Mouse (Mus musculus) layer of hippocampus, adult 9-11 months (tissue): Measurements from ENCODE around the gene Jak2.

Experiments used
- DNase-seq: peaks from one replicate; pipeline ENCODE4 v3.0.0; 2022

Gene Jak2

GRCm38 (mm10) chr19:29253728-29254127, 2.1 kb downstream of the Jak2 start:
- peak; percentile 80 for DNase-seq

GRCm38 (mm10) chr19:29254671-29255070, 3.0 kb downstream of the Jak2 start:
- no peak for DNase-seq

GRCm38 (mm10) chr19:29255327-29256027, 3.8 kb downstream of the Jak2 start:
- DNase-seq, result peak; percentile 66

DNA sequence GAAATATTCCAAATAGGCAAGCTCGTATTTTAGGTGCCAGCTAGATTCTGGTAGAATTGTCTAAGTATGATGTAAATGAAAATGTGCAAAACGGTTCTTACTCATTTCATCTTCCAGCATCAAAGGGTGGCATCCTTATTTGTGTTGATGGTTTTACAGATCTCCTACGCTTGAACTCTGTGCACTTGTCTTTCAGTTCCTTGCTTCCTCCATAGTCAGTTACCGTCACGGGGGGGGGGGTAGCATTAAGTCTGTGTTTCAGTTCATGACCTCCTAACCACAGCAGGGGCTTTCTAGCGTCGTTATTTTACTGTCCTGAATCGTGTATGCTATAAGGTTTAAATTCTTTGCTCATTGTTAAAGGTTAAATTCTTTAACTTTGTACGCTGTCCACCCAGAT, 10.0 kb downstream of the Jak2 start:
- DNase-seq, result no peak

GRCm38 (mm10) chr19:29263492-29263891, 11.9 kb downstream of the Jak2 start:
- no peak for DNase-seq

- peak; percentile 81 for DNase-seq
Observed at GRCm38 (mm10) chr19:29265538-29265937, 13.9 kb downstream of the Jak2 start.

GRCm38 (mm10) chr19:29267075-29267868, 15.6 kb downstream of the Jak2 start:
- no peak for DNase-seq

DNA sequence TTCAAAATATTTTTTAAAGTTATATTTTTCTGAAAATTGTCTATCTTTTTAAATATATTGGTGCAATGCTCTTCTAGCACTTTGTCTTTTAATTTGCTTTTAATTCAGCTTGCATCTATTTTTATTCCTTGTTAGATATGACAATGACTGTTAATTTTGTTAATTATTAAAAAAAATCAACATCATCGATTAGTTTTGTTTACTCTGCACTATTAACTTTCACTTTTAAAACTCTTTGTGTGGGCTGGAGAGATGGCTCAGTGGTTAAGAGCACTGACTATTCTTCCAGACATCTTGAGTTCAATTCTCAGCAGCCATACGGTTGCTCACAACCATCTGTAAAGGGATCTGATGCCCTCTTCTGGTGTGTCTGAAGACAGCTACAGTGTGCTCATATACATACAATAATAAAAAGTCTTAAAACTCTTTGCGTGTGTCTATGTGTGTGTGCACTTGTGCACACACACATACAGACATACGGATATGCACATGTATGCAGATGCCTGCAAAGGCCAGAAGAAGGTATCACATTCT, 17.2 kb downstream of the Jak2 start:
- no peak for DNase-seq

DNA sequence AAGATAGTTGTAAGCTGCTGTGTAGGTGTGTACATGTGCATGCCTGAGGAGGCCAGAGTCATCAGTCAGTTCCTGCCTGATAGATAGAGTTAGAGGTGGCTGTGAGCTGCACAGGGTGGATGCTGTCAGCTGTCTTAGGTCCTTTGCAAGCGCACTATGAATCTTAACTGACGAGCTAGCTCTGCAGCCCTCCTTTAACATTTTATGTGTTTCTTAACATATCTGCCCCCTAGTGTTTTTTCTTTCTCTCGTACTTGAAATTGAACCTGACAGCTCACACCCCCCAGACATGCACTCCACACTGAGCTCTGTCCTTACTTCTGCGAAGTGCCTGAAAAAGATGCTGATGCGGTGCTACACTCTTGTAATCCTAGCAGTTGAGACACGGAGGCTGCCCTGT, 18.6 kb downstream of the Jak2 start:
- no peak for DNase-seq

DNA sequence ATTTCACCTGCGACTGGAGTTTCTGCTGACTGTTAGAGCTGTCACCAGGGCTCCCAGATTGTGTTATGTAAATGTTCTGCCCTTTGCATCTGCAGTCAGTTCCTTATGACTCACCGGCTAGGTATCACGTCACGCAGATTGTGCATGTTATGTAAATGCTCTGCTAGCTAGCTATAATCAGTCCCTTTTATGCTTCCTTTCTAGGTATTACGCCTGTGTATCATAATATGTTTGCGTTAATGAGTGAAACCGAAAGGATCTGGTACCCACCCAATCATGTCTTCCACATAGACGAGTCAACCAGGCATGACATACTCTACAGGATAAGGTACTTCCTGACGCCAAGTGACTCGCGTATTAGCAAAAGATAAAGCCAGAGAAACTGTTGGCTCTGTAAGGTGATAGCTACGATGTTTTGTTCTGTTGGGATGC, 19.5 kb downstream of the Jak2 start:
- DNase-seq, result peak; percentile 65

DNA sequence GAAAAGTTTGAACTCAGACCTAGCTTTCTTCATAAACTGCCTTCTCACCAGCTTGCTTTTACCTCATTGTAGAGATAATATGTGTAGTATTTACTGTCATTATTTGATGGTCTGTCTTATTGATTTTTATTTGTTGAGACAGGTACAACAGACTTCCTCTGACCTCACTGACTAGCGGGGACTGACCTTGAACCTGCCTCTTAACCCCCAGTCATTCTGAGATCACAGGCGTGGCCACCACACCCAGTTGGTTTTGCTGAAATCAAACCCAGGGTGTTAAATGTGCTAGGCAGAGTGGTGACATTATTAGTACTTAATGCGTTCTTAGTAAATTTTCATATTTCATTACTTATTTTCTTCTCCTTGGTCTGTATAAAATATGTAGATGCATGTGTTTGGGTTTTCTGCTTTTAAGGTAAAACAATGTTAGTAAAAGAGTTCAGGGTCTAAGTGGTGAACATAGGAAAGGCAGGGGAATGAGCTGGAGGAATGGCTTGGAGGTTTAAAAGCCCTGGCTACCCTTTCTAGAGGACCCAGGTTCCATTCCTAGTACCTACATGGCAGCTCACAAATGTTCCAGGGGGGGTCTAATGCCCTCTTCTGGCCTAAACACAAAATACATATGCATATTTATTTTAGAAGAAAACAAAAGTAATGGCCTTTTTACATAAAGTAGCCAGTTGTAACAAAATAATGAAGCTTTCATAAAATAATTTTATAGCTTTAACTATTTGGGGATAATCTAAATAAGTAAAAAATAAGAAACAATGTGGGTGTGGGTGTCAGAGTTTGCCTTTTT, 20.6 kb downstream of the Jak2 start:
- no peak for DNase-seq

GRCm38 (mm10) chr19:29276414-29276813, 24.8 kb downstream of the Jak2 start:
- DNase-seq, result no peak

DNA sequence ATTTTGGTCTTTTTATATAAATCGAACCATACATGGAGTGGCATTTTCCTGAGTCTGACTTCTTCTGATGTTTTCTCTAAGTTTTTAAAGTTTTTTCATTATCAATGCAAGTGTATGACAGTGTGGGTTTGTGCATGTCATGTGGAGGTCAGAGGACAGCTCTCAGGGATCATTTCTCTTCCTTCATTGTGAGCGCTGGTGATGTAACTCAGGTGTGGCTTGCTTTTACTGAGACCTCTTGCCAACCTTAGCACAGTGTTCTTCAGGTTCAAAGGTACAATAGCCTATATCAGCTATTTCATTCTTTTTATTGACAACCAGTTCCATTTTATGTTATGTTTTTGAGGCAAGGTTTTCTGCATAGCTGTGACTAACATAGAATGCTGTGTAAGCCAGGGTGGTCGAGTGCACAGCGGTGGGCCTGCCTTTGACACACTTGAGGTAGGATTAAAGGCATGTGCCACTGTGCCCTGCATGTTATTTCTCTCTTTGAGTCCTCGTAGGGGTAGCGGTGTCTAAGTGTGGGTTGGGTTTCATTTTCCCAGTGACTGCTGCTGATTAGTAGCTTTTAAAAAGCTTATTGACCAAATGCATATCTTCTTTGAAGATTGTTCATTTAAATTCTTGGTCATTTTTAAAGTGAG, 27.4 kb downstream of the Jak2 start:
- DNase-seq, result no peak

- DNase-seq, result no peak
Observed at GRCm38 (mm10) chr19:29285451-29285869, 33.8 kb downstream of the Jak2 start.

- DNase-seq, result no peak
Observed at GRCm38 (mm10) chr19:29287863-29288262, 36.2 kb downstream of the Jak2 start.

DNA sequence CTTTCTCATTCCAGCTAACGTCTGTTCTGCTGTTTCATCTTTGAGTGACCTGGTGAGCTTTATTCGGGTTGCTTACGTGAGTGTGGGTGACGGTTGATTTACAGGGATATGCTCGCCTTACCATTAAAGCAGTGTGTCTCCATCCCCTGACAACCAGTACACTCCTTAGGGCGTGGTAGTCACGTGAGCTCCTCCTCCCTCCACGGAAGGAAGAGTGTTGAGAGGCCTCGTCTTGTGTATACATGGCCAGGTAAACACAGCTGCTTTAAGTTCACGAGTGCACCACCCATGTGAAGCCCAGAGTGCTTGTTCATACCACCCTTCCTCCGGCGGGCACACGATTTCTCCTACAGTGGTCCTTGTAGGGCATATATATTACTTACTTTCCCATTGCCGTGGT, 39.9 kb downstream of the Jak2 start:
- DNase-seq, result no peak

DNA sequence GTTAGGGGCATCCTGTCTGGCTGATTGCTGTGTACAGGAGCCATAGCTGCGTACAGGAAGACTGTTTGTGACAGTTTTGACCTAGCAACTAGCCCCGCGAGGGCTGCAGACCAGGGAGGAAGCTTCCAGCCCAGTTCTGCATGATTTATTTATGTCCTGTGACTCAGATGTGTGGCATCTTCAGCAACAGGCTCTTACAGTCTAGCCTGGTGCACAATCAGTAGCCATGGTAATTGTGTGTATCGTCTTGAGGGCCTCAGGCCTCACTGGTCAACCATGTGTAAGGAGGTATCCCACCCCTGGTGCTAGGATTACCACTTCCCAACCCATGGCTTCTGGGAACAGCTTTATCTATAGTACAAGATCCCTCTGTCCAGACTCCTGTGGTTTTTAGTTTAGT, 40.9 kb downstream of the Jak2 start:
- DNase-seq, result no peak

- no peak for DNase-seq
Observed at GRCm38 (mm10) chr19:29294756-29295155, 43.1 kb downstream of the Jak2 start.

DNA sequence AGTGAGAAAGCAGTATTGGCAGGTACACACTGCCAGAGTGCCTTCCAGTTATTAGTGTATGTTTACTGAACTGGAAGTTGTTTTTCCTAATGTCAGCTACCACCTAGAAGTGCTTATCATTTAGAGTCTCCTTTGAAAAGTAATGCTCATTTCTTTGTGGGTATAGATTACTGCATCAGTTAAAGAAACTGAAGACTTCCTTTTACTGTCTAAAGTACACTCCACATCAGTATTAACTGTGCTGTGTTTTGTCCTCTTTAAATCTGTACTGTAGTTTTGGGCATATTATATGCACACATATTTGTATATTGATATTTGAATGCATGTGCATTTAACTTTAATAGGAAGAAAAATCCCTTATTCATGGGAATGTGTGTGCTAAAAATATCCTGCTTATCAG, 44.5 kb downstream of the Jak2 start:
- DNase-seq, result no peak

DNA sequence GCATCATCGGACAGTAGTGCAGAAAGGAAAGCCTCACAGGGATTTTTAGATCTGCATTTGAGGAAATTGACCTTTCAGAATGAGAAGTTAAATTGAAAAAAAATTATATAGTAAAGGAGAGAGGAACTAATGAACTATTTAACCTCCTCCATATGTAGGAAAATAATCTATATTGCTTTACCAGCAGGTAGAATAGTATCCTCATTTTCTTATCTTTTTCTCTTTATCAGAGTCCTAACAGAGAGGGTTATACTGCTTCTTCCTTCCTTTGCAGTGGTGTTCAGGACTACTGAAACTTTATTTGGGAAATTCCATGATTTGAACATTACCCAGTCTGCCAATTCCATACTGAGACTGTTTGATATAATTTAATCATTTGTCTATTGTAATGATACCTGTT, 45.7 kb downstream of the Jak2 start:
- no peak for DNase-seq

GRCm38 (mm10) chr19:29300919-29301318, 49.3 kb downstream of the Jak2 start:
- DNase-seq, result no peak

DNA sequence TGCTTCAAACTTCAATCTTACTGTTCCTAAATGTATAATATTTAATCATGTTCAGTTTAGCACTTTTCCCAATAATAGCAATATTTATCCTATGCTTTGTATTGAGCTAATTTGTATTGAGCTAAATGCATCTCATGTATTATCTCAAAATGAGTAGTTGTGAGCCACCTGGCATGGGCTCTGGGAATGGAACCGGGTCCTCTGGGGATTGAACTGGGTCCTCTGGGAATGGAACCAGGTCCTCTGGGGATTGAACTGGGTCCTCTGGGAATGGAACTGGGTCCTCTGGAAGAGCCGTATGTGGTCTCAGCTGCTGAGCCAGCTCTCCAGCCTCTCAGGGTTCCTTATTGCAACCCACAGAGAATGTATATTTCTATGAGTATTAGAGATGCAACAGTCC, 50.5 kb downstream of the Jak2 start:
- no peak for DNase-seq

- no peak for DNase-seq
Observed at GRCm38 (mm10) chr19:29308832-29309231, 57.2 kb downstream of the Jak2 start.
